Mouse (Mus musculus): ENCODE data around the gene Slc23a2. TPM values are rescaled to one million over a fixed set of nuclear protein-coding genes. Genes with fewer than 3 reads are reported as not detected.

Slc23a2 gene
- polyA plus RNA-seq, 1 experiment from 2014 or later: 13.3 TPM

- ATAC-seq (ENCODE audit: insufficient read depth, low FRiP score, low TSS enrichment) (no peak), DNase-seq (ENCODE audit: low spot score) (no peak)
- Histone ChIP-seq H3K4me2 (ENCODE audit: low read depth) (no peak overlapping the region), H3K27me3 (ENCODE audit: control insufficient read depth, insufficient read depth, low read length) (no peaks in the 10 kb centered on the region), H3K36me3 (ENCODE audit: control insufficient read depth, insufficient read depth, low read length) (no peaks in the 10 kb centered on the region), H3K9ac (ENCODE audit: low read length) (no peak overlapping the region), H3K4me1 (ENCODE audit: control insufficient read depth, insufficient read depth, low read length) (no peaks in the 10 kb centered on the region), H3K9me3 (ENCODE audit: control insufficient read depth, low read length) (no peaks in the 10 kb centered on the region), H3K4me3 (ENCODE audit: low read depth, low read length) (no peak overlapping the region), H3K27ac (ENCODE audit: low read depth, low read length) (no peak overlapping the region)
- WGBS: 73% methylated on average over 2 of the region's 2 CpGs
Measured at GRCm38 (mm10) chr2:132111905-132112304, 33.0 kb downstream of the Slc23a2 start.

GRCm38 (mm10) chr2:132111266-132111665 is 33.6 kb downstream of the Slc23a2 start:
- Histone ChIP-seq H3K4me3 (ENCODE audit: low read depth, low read length) (no peak overlapping the region), H3K4me1 (ENCODE audit: control insufficient read depth, insufficient read depth, low read length) (no peaks in the 10 kb centered on the region), H3K9me3 (ENCODE audit: control insufficient read depth, low read length) (no peaks in the 10 kb centered on the region), H3K27me3 (ENCODE audit: control insufficient read depth, insufficient read depth, low read length) (no peaks in the 10 kb centered on the region), H3K27ac (ENCODE audit: low read depth, low read length) (no peak overlapping the region), H3K9ac (ENCODE audit: low read length) (no peak overlapping the region), H3K36me3 (ENCODE audit: control insufficient read depth, insufficient read depth, low read length) (no peaks in the 10 kb centered on the region), H3K4me2 (ENCODE audit: low read depth) (no peak overlapping the region)
- DNase-seq (ENCODE audit: low spot score) (peak; percentile 49), ATAC-seq (ENCODE audit: insufficient read depth, low FRiP score, low TSS enrichment) (no peak)
- 60% methylated on average over 9 of the region's 9 CpGs for WGBS

GRCm38 (mm10) chr2:132110702-132111101 is 34.2 kb downstream of the Slc23a2 start:
- H3K27ac ChIP-seq (ENCODE audit: low read depth, low read length): no peak overlapping the region
- DNase-seq (ENCODE audit: low spot score) (no peak), ATAC-seq (ENCODE audit: insufficient read depth, low FRiP score, low TSS enrichment) (no peak)
- no peaks in the 10 kb centered on the region for H3K9me3 ChIP-seq (ENCODE audit: control insufficient read depth, low read length)
- H3K4me1 ChIP-seq (ENCODE audit: control insufficient read depth, insufficient read depth, low read length): no peaks in the 10 kb centered on the region
- no peaks in the 10 kb centered on the region for H3K36me3 ChIP-seq (ENCODE audit: control insufficient read depth, insufficient read depth, low read length)
- 73% methylated on average over 3 of the region's 3 CpGs for WGBS
- H3K4me2 ChIP-seq (ENCODE audit: low read depth): no peak overlapping the region
- H3K4me3 ChIP-seq (ENCODE audit: low read depth, low read length): no peak overlapping the region
- H3K27me3 ChIP-seq (ENCODE audit: control insufficient read depth, insufficient read depth, low read length): no peaks in the 10 kb centered on the region
- no peak overlapping the region for H3K9ac ChIP-seq (ENCODE audit: low read length)

GRCm38 (mm10) chr2:132108988-132109387 is 35.9 kb downstream of the Slc23a2 start:
- DNase-seq (ENCODE audit: low spot score): no peak
- 95% methylated on average over 9 of the region's 9 CpGs for WGBS
- Histone ChIP-seq H3K9ac (ENCODE audit: low read length) (no peak overlapping the region), H3K4me3 (ENCODE audit: low read depth, low read length) (no peak overlapping the region), H3K4me1 (ENCODE audit: control insufficient read depth, insufficient read depth, low read length) (no peaks in the 10 kb centered on the region), H3K27me3 (ENCODE audit: control insufficient read depth, insufficient read depth, low read length) (no peaks in the 10 kb centered on the region), H3K27ac (ENCODE audit: low read depth, low read length) (no peak overlapping the region), H3K9me3 (ENCODE audit: control insufficient read depth, low read length) (no peaks in the 10 kb centered on the region), H3K36me3 (ENCODE audit: control insufficient read depth, insufficient read depth, low read length) (no peaks in the 10 kb centered on the region), H3K4me2 (ENCODE audit: low read depth) (no peak overlapping the region)
- ATAC-seq (ENCODE audit: insufficient read depth, low FRiP score, low TSS enrichment): no peak

GRCm38 (mm10) chr2:132107611-132108010 is 37.3 kb downstream of the Slc23a2 start:
- 66% methylated on average over 9 of the region's 9 CpGs for WGBS
- no peak overlapping the region for H3K9ac ChIP-seq (ENCODE audit: low read length)
- H3K27me3 ChIP-seq (ENCODE audit: control insufficient read depth, insufficient read depth, low read length): no peaks in the 10 kb centered on the region
- H3K27ac ChIP-seq (ENCODE audit: low read depth, low read length): no peak overlapping the region
- ATAC-seq (ENCODE audit: insufficient read depth, low FRiP score, low TSS enrichment) (no peak), DNase-seq (ENCODE audit: low spot score) (no peak)
- H3K4me2 ChIP-seq (ENCODE audit: low read depth): no peak overlapping the region
- no peaks in the 10 kb centered on the region for H3K36me3 ChIP-seq (ENCODE audit: control insufficient read depth, insufficient read depth, low read length)
- H3K4me1 ChIP-seq (ENCODE audit: control insufficient read depth, insufficient read depth, low read length): peaks cover 2% of the 10 kb centered on the region; the same call in 1 of the 2 replicates
- H3K4me3 ChIP-seq (ENCODE audit: low read depth, low read length): no peak overlapping the region
- H3K9me3 ChIP-seq (ENCODE audit: control insufficient read depth, low read length): no peaks in the 10 kb centered on the region

- Histone ChIP-seq H3K9me3 (ENCODE audit: control insufficient read depth, low read length) (no peaks in the 10 kb centered on the region), H3K27me3 (ENCODE audit: control insufficient read depth, insufficient read depth, low read length) (no peaks in the 10 kb centered on the region), H3K4me3 (ENCODE audit: low read depth, low read length) (no peak overlapping the region), H3K9ac (ENCODE audit: low read length) (no peak overlapping the region), H3K36me3 (ENCODE audit: control insufficient read depth, insufficient read depth, low read length) (no peaks in the 10 kb centered on the region), H3K4me2 (ENCODE audit: low read depth) (no peak overlapping the region), H3K4me1 (ENCODE audit: control insufficient read depth, insufficient read depth, low read length) (peaks cover 2% of the 10 kb centered on the region; the same call in 1 of the 2 replicates), H3K27ac (ENCODE audit: low read depth, low read length) (no peak overlapping the region)
- DNase-seq (ENCODE audit: low spot score) (no peak), ATAC-seq (ENCODE audit: insufficient read depth, low FRiP score, low TSS enrichment) (no peak)
- 74% methylated on average over 5 of the region's 5 CpGs for WGBS
Measured at GRCm38 (mm10) chr2:132106069-132106468, 38.8 kb downstream of the Slc23a2 start.

GRCm38 (mm10) chr2:132103265-132103664 is 41.6 kb downstream of the Slc23a2 start:
- ATAC-seq (ENCODE audit: insufficient read depth, low FRiP score, low TSS enrichment): no peak
- Histone ChIP-seq H3K4me2 (ENCODE audit: low read depth) (no peak overlapping the region), H3K9me3 (ENCODE audit: control insufficient read depth, low read length) (no peaks in the 10 kb centered on the region), H3K4me3 (ENCODE audit: low read depth, low read length) (no peak overlapping the region), H3K36me3 (ENCODE audit: control insufficient read depth, insufficient read depth, low read length) (no peaks in the 10 kb centered on the region), H3K27ac (ENCODE audit: low read depth, low read length) (0 out of 2 replicates have a peak overlapping the region, but pooled peaks have one; percentile 27), H3K27me3 (ENCODE audit: control insufficient read depth, insufficient read depth, low read length) (no peaks in the 10 kb centered on the region), H3K4me1 (ENCODE audit: control insufficient read depth, insufficient read depth, low read length) (peaks cover 2% of the 10 kb centered on the region; the same call in 1 of the 2 replicates), H3K9ac (ENCODE audit: low read length) (no peak overlapping the region)
- peak; percentile 29 for DNase-seq (ENCODE audit: low spot score)
- WGBS: 8% methylated on average over 8 of the region's 8 CpGs

GRCm38 (mm10) chr2:132102505-132103130 is 42.3 kb downstream of the Slc23a2 start:
- Histone ChIP-seq H3K36me3 (ENCODE audit: control insufficient read depth, insufficient read depth, low read length) (no peaks in the 10 kb centered on the region), H3K27ac (ENCODE audit: low read depth, low read length) (no peak overlapping the region), H3K9ac (ENCODE audit: low read length) (no peak overlapping the region), H3K4me1 (ENCODE audit: control insufficient read depth, insufficient read depth, low read length) (peaks cover 2% of the 10 kb centered on the region; the same call in 1 of the 2 replicates), H3K4me3 (ENCODE audit: low read depth, low read length) (no peak overlapping the region), H3K4me2 (ENCODE audit: low read depth) (no peak overlapping the region), H3K27me3 (ENCODE audit: control insufficient read depth, insufficient read depth, low read length) (no peaks in the 10 kb centered on the region), H3K9me3 (ENCODE audit: control insufficient read depth, low read length) (no peaks in the 10 kb centered on the region)
- WGBS: 81% methylated on average over 10 of the region's 10 CpGs
- ATAC-seq (ENCODE audit: insufficient read depth, low FRiP score, low TSS enrichment) (no peak), DNase-seq (ENCODE audit: low spot score) (no peak)

- no peak overlapping the region for H3K4me2 ChIP-seq (ENCODE audit: low read depth)
- ATAC-seq (ENCODE audit: insufficient read depth, low FRiP score, low TSS enrichment): no peak
- H3K27me3 ChIP-seq (ENCODE audit: control insufficient read depth, insufficient read depth, low read length): no peaks in the 10 kb centered on the region
- DNase-seq (ENCODE audit: low spot score): no peak
- WGBS: 74% methylated on average over 9 of the region's 9 CpGs
- no peak overlapping the region for H3K9ac ChIP-seq (ENCODE audit: low read length)
- no peaks in the 10 kb centered on the region for H3K36me3 ChIP-seq (ENCODE audit: control insufficient read depth, insufficient read depth, low read length)
- H3K4me3 ChIP-seq (ENCODE audit: low read depth, low read length): no peak overlapping the region
- peaks cover 2% of the 10 kb centered on the region; the same call in 1 of the 2 replicates for H3K4me1 ChIP-seq (ENCODE audit: control insufficient read depth, insufficient read depth, low read length)
- H3K27ac ChIP-seq (ENCODE audit: low read depth, low read length): no peak overlapping the region
- no peaks in the 10 kb centered on the region for H3K9me3 ChIP-seq (ENCODE audit: control insufficient read depth, low read length)
Measured at GRCm38 (mm10) chr2:132098942-132099672, 45.8 kb downstream of the Slc23a2 start.
